Mouse (Mus musculus) ES-Bruce4 (cell line): ENCODE results near the gene Prrx1.

Source experiments
- CTCF ChIP-seq: IDR thresholded peaks from one replicate; pipeline ENCODE4 v1.8.1; 2011; ENCODE audit warnings: low read depth, low read length
- POLR2A ChIP-seq: IDR thresholded peaks from one replicate; pipeline ENCODE4 v1.8.1; 2011; ENCODE audit warnings: low read length; ENCODE audit not compliant: insufficient read depth

DNA sequence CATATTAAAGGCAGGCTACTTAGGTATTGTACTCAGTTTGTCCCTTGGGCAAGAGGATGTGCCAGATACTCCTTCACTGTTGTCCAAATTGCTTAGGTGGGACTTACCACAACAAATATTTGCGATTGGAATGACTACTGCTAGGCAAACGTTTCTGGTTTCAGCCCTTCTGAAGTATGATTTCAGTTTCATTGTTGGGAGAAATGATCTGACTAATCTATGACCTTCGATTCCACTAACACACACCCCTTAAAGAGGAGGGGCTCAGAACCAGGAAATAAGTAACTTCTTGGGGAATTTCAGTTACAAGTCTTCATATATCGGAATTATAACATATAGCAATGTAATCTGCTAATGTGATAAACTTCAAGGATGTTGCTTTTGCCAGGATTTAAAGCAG lies 20.4 kb downstream of the Prrx1 start:
- TF ChIP-seq CTCF (no peak), POLR2A (no peak)
